ENCODE assay signal across 8 mouse cellular contexts in the genomic region with DNA sequence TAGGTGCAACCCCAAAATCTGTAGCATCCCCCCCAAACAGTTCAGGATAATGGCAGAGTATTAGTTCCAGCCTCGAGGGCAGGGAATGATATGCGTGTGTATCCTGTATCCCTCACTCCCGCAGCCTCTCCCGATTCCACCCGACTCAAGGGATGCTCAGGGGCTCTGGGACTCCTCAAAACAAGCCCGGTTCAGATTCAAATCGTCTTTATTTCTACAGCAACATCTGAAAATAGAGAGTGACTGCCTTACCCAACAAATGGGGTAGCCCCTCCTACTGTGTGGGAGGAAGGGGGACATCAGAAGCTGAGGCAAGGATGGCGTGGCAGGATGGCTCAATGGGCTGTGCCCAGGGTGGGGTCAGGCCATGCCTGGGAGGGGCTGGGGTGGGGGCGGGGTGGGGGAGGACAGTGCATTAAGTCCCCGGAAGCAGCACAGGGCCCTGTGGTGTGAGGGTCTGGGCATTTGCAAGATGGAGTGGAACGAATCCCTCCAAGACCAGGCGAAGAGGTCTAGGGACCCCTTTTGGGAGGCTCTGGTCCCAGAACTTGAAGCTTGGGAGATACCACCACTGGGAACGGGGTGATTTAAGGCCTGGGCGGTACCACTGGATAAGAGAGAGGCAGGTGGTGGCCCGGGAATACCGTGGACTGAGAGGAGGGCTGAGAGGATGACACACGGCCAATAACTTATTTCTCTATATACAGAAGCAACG. TPM values are rescaled to one million over a fixed set of nuclear protein-coding genes. Genes with fewer than 3 reads are reported as not detected.
DNase-seq lines count a peak whose midpoint lies in the region; ATAC-seq and TF ChIP-seq lines count a peak whose summit lies in the region.

No protein-coding gene starts in this region.

- TF ChIP-seq CTCF in lung, adult 2 months (IDR thresholded peaks at IDR 0.05; ENCODE audit: insufficient read depth, low read length): no peak

- H3K27me3 ChIP-seq in heart, embryonic 11.5 days (ENCODE audit: control insufficient read depth, insufficient read depth, low read length): no peaks in the 10 kb centered on the region
- H3K27me3 ChIP-seq in lung, embryonic 16.5 days (ENCODE audit: control insufficient read depth, insufficient read depth, low read depth, low read length): no peaks in the 10 kb centered on the region
- no peaks in the 10 kb centered on the region for H3K27me3 ChIP-seq in hindbrain, embryonic 11.5 days (ENCODE audit: control insufficient read depth, insufficient read depth, low read length)
- no peaks in the 10 kb centered on the region for H3K27me3 ChIP-seq in midbrain, embryonic 15.5 days (replicated peaks)

- 65% methylated on average over 18 of the region's 18 CpGs for WGBS in heart, embryonic 11.5 days (ENCODE audit: insufficient replicate concordance)
- 62% methylated on average over 18 of the region's 18 CpGs for WGBS in lung, embryonic 16.5 days
- WGBS in lung, adult 2 months: 73% methylated on average over 18 of the region's 18 CpGs
- WGBS in hindbrain, embryonic 11.5 days: 73% methylated on average over 18 of the region's 18 CpGs
- WGBS in midbrain, embryonic 15.5 days: 73% methylated on average over 18 of the region's 18 CpGs

- H3K4me1 ChIP-seq in heart, embryonic 11.5 days (ENCODE audit: control insufficient read depth, insufficient read depth, low read length): peaks cover 15% of the 10 kb centered on the region
- H3K4me1 ChIP-seq in lung, embryonic 16.5 days (replicated peaks; ENCODE audit: control insufficient read depth, insufficient read depth, low read length): peaks cover 13% of the 10 kb centered on the region
- H3K4me1 ChIP-seq in lung, adult 2 months (ENCODE audit: control insufficient read depth, insufficient read depth, low read length): peaks cover 6% of the 10 kb centered on the region
- H3K4me1 ChIP-seq in hindbrain, embryonic 11.5 days (replicated peaks; ENCODE audit: control insufficient read depth, insufficient read depth, low read length): peaks cover 6% of the 10 kb centered on the region
- peaks cover 19% of the 10 kb centered on the region for H3K4me1 ChIP-seq in midbrain, embryonic 15.5 days

- no peak overlapping the region for H3K27ac ChIP-seq in heart, embryonic 11.5 days (ENCODE audit: low read depth, low read length)
- H3K27ac ChIP-seq in lung, embryonic 16.5 days (ENCODE audit: low read length): peak overlapping the region; percentile 64
- H3K27ac ChIP-seq in hindbrain, embryonic 11.5 days (ENCODE audit: low read depth, low read length): no peak overlapping the region
- peak overlapping the region; percentile 97; the same call in 1 of the 2 replicates for H3K27ac ChIP-seq in midbrain, embryonic 15.5 days

- TF ChIP-seq POLR2A in lung, adult 2 months (IDR thresholded peaks at IDR 0.05; ENCODE audit: borderline replicate concordance, extremely low read depth, low read depth, low read length): no peak

- no peaks in the 10 kb centered on the region for H3K9me3 ChIP-seq in heart, embryonic 11.5 days (replicated peaks; ENCODE audit: control insufficient read depth, low read length)
- no peaks in the 10 kb centered on the region for H3K9me3 ChIP-seq in lung, embryonic 16.5 days (ENCODE audit: control insufficient read depth, low read length)
- no peaks in the 10 kb centered on the region for H3K9me3 ChIP-seq in hindbrain, embryonic 11.5 days (ENCODE audit: control insufficient read depth, low read length)
- no peaks in the 10 kb centered on the region for H3K9me3 ChIP-seq in midbrain, embryonic 15.5 days

- H3K9ac ChIP-seq in heart, embryonic 11.5 days (ENCODE audit: low read depth, low read length): peak overlapping the region; percentile 52
- H3K9ac ChIP-seq in lung, embryonic 16.5 days (ENCODE audit: low read length): peak overlapping the region; percentile 16; the same call in 1 of the 2 replicates
- H3K9ac ChIP-seq in hindbrain, embryonic 11.5 days (ENCODE audit: low read depth, low read length): 0 out of 2 replicates have a peak overlapping the region, but pooled peaks have one; percentile 11
- H3K9ac ChIP-seq in midbrain, embryonic 15.5 days: no peak overlapping the region

- peak overlapping the region; percentile 63 for H3K4me2 ChIP-seq in heart, embryonic 11.5 days
- H3K4me2 ChIP-seq in lung, embryonic 16.5 days (ENCODE audit: low read depth, low read length): no peak overlapping the region
- no peak overlapping the region for H3K4me2 ChIP-seq in hindbrain, embryonic 11.5 days (replicated peaks; ENCODE audit: low read depth, low read length)
- no peak overlapping the region for H3K4me2 ChIP-seq in midbrain, embryonic 15.5 days

- no peak for DNase-seq in heart, adult 18-20 months
- DNase-seq in lung, adult 2 months: no peak
- DNase-seq in hindbrain, embryonic 11.5 days (ENCODE audit: low spot score): no peak
- DNase-seq in frontal cortex, postnatal 25 days (ENCODE audit: low spot score in 2 of 2): no peak
- DNase-seq in left cerebral cortex, adult 9 months (ENCODE audit: low spot score in 2 of 2): no peak

- 0 out of 2 replicates have a peak overlapping the region, but pooled peaks have one; percentile 19 for H3K4me3 ChIP-seq in heart, embryonic 11.5 days (ENCODE audit: low read depth, low read length)
- no peak overlapping the region; the same call in 1 of the 2 replicates for H3K4me3 ChIP-seq in lung, embryonic 16.5 days (ENCODE audit: low read length)
- H3K4me3 ChIP-seq in lung, adult 2 months (replicated peaks; ENCODE audit: extremely low read depth, low read depth, low read length): no peak overlapping the region
- no peak overlapping the region for H3K4me3 ChIP-seq in hindbrain, embryonic 11.5 days (ENCODE audit: low read depth, low read length)
- no peak overlapping the region for H3K4me3 ChIP-seq in midbrain, embryonic 15.5 days

- ATAC-seq in heart, embryonic 11.5 days (replicated peaks; ENCODE audit: insufficient number of reproducible peaks, low FRiP score, low TSS enrichment): no peak
- no peak for ATAC-seq in lung, embryonic 16.5 days (ENCODE audit: low read depth)
- peak; percentile 33 for ATAC-seq in hindbrain, embryonic 11.5 days (ENCODE audit: low FRiP score)
- ATAC-seq in midbrain, embryonic 15.5 days (replicated peaks): peak; percentile 18

- peaks cover 22% of the 10 kb centered on the region for H3K36me3 ChIP-seq in heart, embryonic 11.5 days (ENCODE audit: control insufficient read depth, insufficient read depth, low read length)
- H3K36me3 ChIP-seq in lung, embryonic 16.5 days (ENCODE audit: control insufficient read depth, insufficient read depth, low read length): peaks cover 29% of the 10 kb centered on the region
- peaks cover 7% of the 10 kb centered on the region for H3K36me3 ChIP-seq in hindbrain, embryonic 11.5 days (ENCODE audit: control insufficient read depth, insufficient read depth, low read length)
- peaks cover 65% of the 10 kb centered on the region for H3K36me3 ChIP-seq in midbrain, embryonic 15.5 days (replicated peaks)

RNA-seq across cellular contexts. Expression of a gene that starts 0.8 kb away (rescaled TPM):
- polyA plus RNA-seq in heart, embryonic 11.5 days (2014; fragmentation: Nextera tagmentation; extraction: Ambion mirVana): 211 and 225 TPM in 2 replicates
- 100 to 1,000 TPM; 190 to 204 TPM for total RNA-seq in heart, adult 18-20 months (2021)
- polyA plus RNA-seq in lung, embryonic 16.5 days (2015; fragmentation: Nextera tagmentation; extraction: Ambion mirVana): 289 and 295 TPM in 2 replicates
- polyA plus RNA-seq in lung, adult 2 months (2012; rRNA removed): 213 and 232 TPM in 2 replicates
- polyA plus RNA-seq in hindbrain, embryonic 11.5 days (2014; fragmentation: Nextera tagmentation; extraction: Ambion mirVana): 217 and 230 TPM in 2 replicates
- 216 and 233 TPM in 2 replicates for polyA plus RNA-seq in midbrain, embryonic 15.5 days (2015; fragmentation: Nextera tagmentation; extraction: Ambion mirVana)

RNA-seq across cellular contexts. Expression of a gene that starts 9.4 kb away (rescaled TPM):
- polyA plus RNA-seq in heart, embryonic 11.5 days (2014; fragmentation: Nextera tagmentation; extraction: Ambion mirVana): 8.4 TPM in 2 replicates
- under 1 TPM in 1 of 2 experiments, not detected in 1; 0.31 TPM for total RNA-seq in heart, adult 18-20 months (2021)
- 5.6 and 7.0 TPM in 2 replicates for polyA plus RNA-seq in lung, embryonic 16.5 days (2015; fragmentation: Nextera tagmentation; extraction: Ambion mirVana)
- polyA plus RNA-seq in lung, adult 2 months (2012; rRNA removed): 1.2 and 1.3 TPM in 2 replicates
- 126 and 128 TPM in 2 replicates for polyA plus RNA-seq in hindbrain, embryonic 11.5 days (2014; fragmentation: Nextera tagmentation; extraction: Ambion mirVana)
- 480 and 492 TPM in 2 replicates for polyA plus RNA-seq in midbrain, embryonic 15.5 days (2015; fragmentation: Nextera tagmentation; extraction: Ambion mirVana)

RNA-seq across cellular contexts. Expression of a gene that starts 10.6 kb away (rescaled TPM):
- 19.8 and 24.3 TPM in 2 replicates for polyA plus RNA-seq in heart, embryonic 11.5 days (2014; fragmentation: Nextera tagmentation; extraction: Ambion mirVana)
- 10 to 100 TPM; 48.9 to 54.0 TPM for total RNA-seq in heart, adult 18-20 months (2021)
- 14.6 and 17.0 TPM in 2 replicates for polyA plus RNA-seq in lung, embryonic 16.5 days (2015; fragmentation: Nextera tagmentation; extraction: Ambion mirVana)
- polyA plus RNA-seq in lung, adult 2 months (2012; rRNA removed): 35.5 and 47.3 TPM in 2 replicates
- polyA plus RNA-seq in hindbrain, embryonic 11.5 days (2014; fragmentation: Nextera tagmentation; extraction: Ambion mirVana): 34.6 and 36.5 TPM in 2 replicates
- 76.8 and 78.4 TPM in 2 replicates for polyA plus RNA-seq in midbrain, embryonic 15.5 days (2015; fragmentation: Nextera tagmentation; extraction: Ambion mirVana)

RNA-seq across cellular contexts. Expression of a gene that starts 19.4 kb away (rescaled TPM):
- 102 and 103 TPM in 2 replicates for polyA plus RNA-seq in heart, embryonic 11.5 days (2014; fragmentation: Nextera tagmentation; extraction: Ambion mirVana)
- 100 to 1,000 TPM in 1 of 2 experiments, 10 to 100 TPM in 1; 97.6 to 104 TPM for total RNA-seq in heart, adult 18-20 months (2021)
- polyA plus RNA-seq in lung, embryonic 16.5 days (2015; fragmentation: Nextera tagmentation; extraction: Ambion mirVana): 95.3 and 101 TPM in 2 replicates
- polyA plus RNA-seq in lung, adult 2 months (2012; rRNA removed): 154 and 165 TPM in 2 replicates
- polyA plus RNA-seq in hindbrain, embryonic 11.5 days (2014; fragmentation: Nextera tagmentation; extraction: Ambion mirVana): 75.6 and 81.3 TPM in 2 replicates
- polyA plus RNA-seq in midbrain, embryonic 15.5 days (2015; fragmentation: Nextera tagmentation; extraction: Ambion mirVana): 43.4 and 55.8 TPM in 2 replicates

RNA-seq across cellular contexts. Expression of a gene that starts 22.4 kb away (rescaled TPM):
- 4.6 and 4.7 TPM in 2 replicates for polyA plus RNA-seq in heart, embryonic 11.5 days (2014; fragmentation: Nextera tagmentation; extraction: Ambion mirVana)
- 1 to 10 TPM; 1.6 to 2.3 TPM for total RNA-seq in heart, adult 18-20 months (2021)
- polyA plus RNA-seq in lung, embryonic 16.5 days (2015; fragmentation: Nextera tagmentation; extraction: Ambion mirVana): 3.6 and 3.8 TPM in 2 replicates
- polyA plus RNA-seq in lung, adult 2 months (2012; rRNA removed): 10.7 and 11.8 TPM in 2 replicates
- polyA plus RNA-seq in hindbrain, embryonic 11.5 days (2014; fragmentation: Nextera tagmentation; extraction: Ambion mirVana): 1.6 and 1.8 TPM in 2 replicates
- 20.3 and 21.2 TPM in 2 replicates for polyA plus RNA-seq in midbrain, embryonic 15.5 days (2015; fragmentation: Nextera tagmentation; extraction: Ambion mirVana)

Comparison
In these comparisons a context has a peak if more than half of its experiments do, and no peak if none do; other contexts are left out.
1. ATAC-seq: peak in hindbrain, embryonic 11.5 days (single experiment) and midbrain, embryonic 15.5 days (single experiment); none in heart, embryonic 11.5 days (single experiment) and lung, embryonic 16.5 days (single experiment).
2. H3K27ac ChIP-seq: peak in lung, embryonic 16.5 days (single experiment) and midbrain, embryonic 15.5 days (single experiment); none in heart, embryonic 11.5 days (single experiment) and hindbrain, embryonic 11.5 days (single experiment).
3. RNA of a gene that starts 9.4 kb away (polyA plus RNA-seq): 480 to 492 TPM in midbrain, embryonic 15.5 days and 126 to 128 TPM in hindbrain, embryonic 11.5 days; 8.4 TPM in heart, embryonic 11.5 days, 5.6 to 7.0 TPM in lung, embryonic 16.5 days and 1.2 to 1.3 TPM in lung, adult 2 months; every median in the first group is over 10 times any median in the second.